Mouse (Mus musculus) adipocyte (in vitro differentiated cells): ENCODE results near the gene Tcl1b5.
A peak's percentile ranks its signal among the peaks of the same experiment; 100 is the strongest.
"Not testable (repeated sequence)": the region's sequence is repeated elsewhere in the genome, so short reads cannot be mapped to it uniquely, and the experiment has no call there.

Experiments used
- DNase-seq: peaks from one replicate; pipeline ENCODE4 v3.0.0-alpha.2; 2016; ENCODE audit warnings: low spot score

Gene Tcl1b5

GRCm38 (mm10) chr12:105176044-105176443 is at the start of gene Tcl1b5:
Gene Tcl1b5, plus strand, starts transcription at chr12:105176344.
- DNase-seq, result not testable (repeated sequence)

- DNase-seq, result no peak
These were observed 49.6 kb upstream of the Tcl1b5 start for GRCm38 (mm10) chr12:105126516-105126915.

- no peak for DNase-seq
These were observed 48.5 kb upstream of the Tcl1b5 start for GRCm38 (mm10) chr12:105127607-105128006.

GRCm38 (mm10) chr12:105129494-105130205 is 46.5 kb upstream of the Tcl1b5 start:
- not testable (repeated sequence) for DNase-seq

GRCm38 (mm10) chr12:105134167-105134566 is 42.0 kb upstream of the Tcl1b5 start:
- not testable (repeated sequence) for DNase-seq

GRCm38 (mm10) chr12:105134826-105135225 is 41.3 kb upstream of the Tcl1b5 start:
- DNase-seq, result not testable (repeated sequence)

GRCm38 (mm10) chr12:105137729-105138128 is 38.4 kb upstream of the Tcl1b5 start:
- DNase-seq, result not testable (repeated sequence)

GRCm38 (mm10) chr12:105143096-105143495 is 33.0 kb upstream of the Tcl1b5 start:
- DNase-seq, result no peak

- not testable (repeated sequence) for DNase-seq
These were observed 31.2 kb upstream of the Tcl1b5 start for GRCm38 (mm10) chr12:105144928-105145327.

- no peak for DNase-seq
These were observed 30.4 kb upstream of the Tcl1b5 start, which contains the start of gene Tcl1b2 for GRCm38 (mm10) chr12:105145714-105146113. Gene Tcl1b2, plus strand, starts transcription at chr12:105146014.

- peak; percentile 15 for DNase-seq
These were observed 20.9 kb upstream of the Tcl1b5 start for GRCm38 (mm10) chr12:105155286-105155685.

GRCm38 (mm10) chr12:105158842-105159241 is 17.3 kb upstream of the Tcl1b5 start:
- no peak for DNase-seq

GRCm38 (mm10) chr12:105159390-105159789 is 16.8 kb upstream of the Tcl1b5 start, which contains the start of gene Tcl1b1:
Gene Tcl1b1, plus strand, starts transcription at chr12:105159690.
- DNase-seq, result no peak

- no peak for DNase-seq
These were observed 9.4 kb upstream of the Tcl1b5 start for GRCm38 (mm10) chr12:105166734-105167133.

GRCm38 (mm10) chr12:105173366-105173765 is 2.8 kb upstream of the Tcl1b5 start:
- DNase-seq, result no peak

- DNase-seq, result not testable (repeated sequence)
These were observed 1.8 kb upstream of the Tcl1b5 start for GRCm38 (mm10) chr12:105174318-105174717.

GRCm38 (mm10) chr12:105181040-105181644 is 5.0 kb downstream of the Tcl1b5 start:
- not testable (repeated sequence) for DNase-seq

- not testable (repeated sequence) for DNase-seq
These were observed 12.8 kb downstream of the Tcl1b5 start for GRCm38 (mm10) chr12:105188980-105189379.

- DNase-seq, result not testable (repeated sequence)
These were observed 14.6 kb downstream of the Tcl1b5 start, which contains the start of gene Tcl1b3 for GRCm38 (mm10) chr12:105190743-105191142. Gene Tcl1b3, plus strand, starts transcription at chr12:105191043.

- DNase-seq, result not testable (repeated sequence)
These were observed 23.7 kb downstream of the Tcl1b5 start for GRCm38 (mm10) chr12:105199684-105200497.

GRCm38 (mm10) chr12:105201657-105202056 is 25.5 kb downstream of the Tcl1b5 start, which contains the start of gene Tcl1b4:
Gene Tcl1b4, plus strand, starts transcription at chr12:105201957.
- not testable (repeated sequence) for DNase-seq

- no peak for DNase-seq
These were observed 30.9 kb downstream of the Tcl1b5 start for GRCm38 (mm10) chr12:105207071-105207470.
